Mouse (Mus musculus): ENCODE data around the gene Ntm. TPM values are rescaled to one million over a fixed set of nuclear protein-coding genes. Genes with fewer than 3 reads are reported as not detected.

Gene Ntm
- polyA plus RNA-seq, 1 experiment from 2014 or later: 30.6 TPM

- Histone ChIP-seq H3K4me3 (ENCODE audit: low read depth, low read length) (no peak overlapping the region), H3K9me3 (ENCODE audit: control insufficient read depth, low read length) (no peaks in the 10 kb centered on the region), H3K27ac (ENCODE audit: low read depth, low read length) (no peak overlapping the region), H3K36me3 (ENCODE audit: control insufficient read depth, insufficient read depth, low read length) (no peaks in the 10 kb centered on the region), H3K4me1 (replicated peaks; ENCODE audit: control insufficient read depth, insufficient read depth, low read length) (0 out of 2 replicates have a peak, but pooled peaks cover 3% of the 10 kb centered on the region), H3K4me2 (replicated peaks; ENCODE audit: low read depth, low read length) (no peak overlapping the region), H3K9ac (ENCODE audit: low read depth, low read length) (no peak overlapping the region), H3K27me3 (ENCODE audit: control insufficient read depth, insufficient read depth, low read length) (no peaks in the 10 kb centered on the region; the same call in 1 of the 2 replicates)
- 90% methylated on average over 2 of the region's 2 CpGs for WGBS
- no peak for ATAC-seq (ENCODE audit: low FRiP score)
- no peak for DNase-seq (ENCODE audit: low spot score)
Observed at GRCm38 (mm10) chr9:29406973-29407372, 556.0 kb downstream of the Ntm start.

GRCm38 (mm10) chr9:29406046-29406445 is 556.9 kb downstream of the Ntm start:
- H3K4me1 ChIP-seq (replicated peaks; ENCODE audit: control insufficient read depth, insufficient read depth, low read length): 0 out of 2 replicates have a peak, but pooled peaks cover under 1% of the 10 kb centered on the region
- H3K27me3 ChIP-seq (ENCODE audit: control insufficient read depth, insufficient read depth, low read length): no peaks in the 10 kb centered on the region; the same call in 1 of the 2 replicates
- DNase-seq (ENCODE audit: low spot score) (no peak), ATAC-seq (ENCODE audit: low FRiP score) (no peak)
- H3K36me3 ChIP-seq (ENCODE audit: control insufficient read depth, insufficient read depth, low read length): no peaks in the 10 kb centered on the region
- WGBS: 92% methylated on average over 1 of the region's 1 CpGs
- no peaks in the 10 kb centered on the region for H3K9me3 ChIP-seq (ENCODE audit: control insufficient read depth, low read length)
- no peak overlapping the region for H3K9ac ChIP-seq (ENCODE audit: low read depth, low read length)
- H3K4me3 ChIP-seq (ENCODE audit: low read depth, low read length): no peak overlapping the region
- H3K27ac ChIP-seq (ENCODE audit: low read depth, low read length): no peak overlapping the region
- no peak overlapping the region for H3K4me2 ChIP-seq (replicated peaks; ENCODE audit: low read depth, low read length)

GRCm38 (mm10) chr9:29400151-29400550 is 562.8 kb downstream of the Ntm start:
- no peak for DNase-seq (ENCODE audit: low spot score)
- H3K4me3 ChIP-seq (ENCODE audit: low read depth, low read length): no peak overlapping the region
- H3K4me1 ChIP-seq (replicated peaks; ENCODE audit: control insufficient read depth, insufficient read depth, low read length): no peaks in the 10 kb centered on the region
- no peaks in the 10 kb centered on the region for H3K27me3 ChIP-seq (ENCODE audit: control insufficient read depth, insufficient read depth, low read length)
- 86% methylated on average over 8 of the region's 8 CpGs for WGBS
- no peak for ATAC-seq (ENCODE audit: low FRiP score)
- no peak overlapping the region for H3K9ac ChIP-seq (ENCODE audit: low read depth, low read length)
- no peaks in the 10 kb centered on the region for H3K9me3 ChIP-seq (ENCODE audit: control insufficient read depth, low read length)
- no peak overlapping the region for H3K4me2 ChIP-seq (replicated peaks; ENCODE audit: low read depth, low read length)
- no peaks in the 10 kb centered on the region for H3K36me3 ChIP-seq (ENCODE audit: control insufficient read depth, insufficient read depth, low read length)
- H3K27ac ChIP-seq (ENCODE audit: low read depth, low read length): no peak overlapping the region

GRCm38 (mm10) chr9:29396101-29396500 is 566.8 kb downstream of the Ntm start:
- WGBS: 88% methylated on average over 5 of the region's 5 CpGs
- ATAC-seq (ENCODE audit: low FRiP score): no peak
- no peak for DNase-seq (ENCODE audit: low spot score)
- no peak overlapping the region for H3K27ac ChIP-seq (ENCODE audit: low read depth, low read length)
- H3K27me3 ChIP-seq (ENCODE audit: control insufficient read depth, insufficient read depth, low read length): no peaks in the 10 kb centered on the region
- no peaks in the 10 kb centered on the region for H3K9me3 ChIP-seq (ENCODE audit: control insufficient read depth, low read length)
- H3K4me2 ChIP-seq (replicated peaks; ENCODE audit: low read depth, low read length): no peak overlapping the region
- H3K9ac ChIP-seq (ENCODE audit: low read depth, low read length): no peak overlapping the region
- no peak overlapping the region for H3K4me3 ChIP-seq (ENCODE audit: low read depth, low read length)
- H3K4me1 ChIP-seq (replicated peaks; ENCODE audit: control insufficient read depth, insufficient read depth, low read length): no peaks in the 10 kb centered on the region
- no peaks in the 10 kb centered on the region for H3K36me3 ChIP-seq (ENCODE audit: control insufficient read depth, insufficient read depth, low read length)

GRCm38 (mm10) chr9:29393136-29393535 is 569.8 kb downstream of the Ntm start:
- Histone ChIP-seq H3K9me3 (ENCODE audit: control insufficient read depth, low read length) (no peaks in the 10 kb centered on the region), H3K4me3 (ENCODE audit: low read depth, low read length) (no peak overlapping the region), H3K36me3 (ENCODE audit: control insufficient read depth, insufficient read depth, low read length) (no peaks in the 10 kb centered on the region), H3K4me1 (replicated peaks; ENCODE audit: control insufficient read depth, insufficient read depth, low read length) (no peaks in the 10 kb centered on the region), H3K9ac (ENCODE audit: low read depth, low read length) (no peak overlapping the region), H3K27me3 (ENCODE audit: control insufficient read depth, insufficient read depth, low read length) (no peaks in the 10 kb centered on the region), H3K4me2 (replicated peaks; ENCODE audit: low read depth, low read length) (no peak overlapping the region), H3K27ac (ENCODE audit: low read depth, low read length) (no peak overlapping the region)
- ATAC-seq (ENCODE audit: low FRiP score) (no peak), DNase-seq (ENCODE audit: low spot score) (no peak)
- WGBS: 95% methylated on average over 4 of the region's 4 CpGs

- H3K4me2 ChIP-seq (replicated peaks; ENCODE audit: low read depth, low read length): no peak overlapping the region
- DNase-seq (ENCODE audit: low spot score) (no peak), ATAC-seq (ENCODE audit: low FRiP score) (no peak)
- no peaks in the 10 kb centered on the region for H3K9me3 ChIP-seq (ENCODE audit: control insufficient read depth, low read length)
- no peak overlapping the region for H3K4me3 ChIP-seq (ENCODE audit: low read depth, low read length)
- WGBS: 83% methylated on average over 11 of the region's 11 CpGs
- H3K9ac ChIP-seq (ENCODE audit: low read depth, low read length): no peak overlapping the region
- no peaks in the 10 kb centered on the region for H3K27me3 ChIP-seq (ENCODE audit: control insufficient read depth, insufficient read depth, low read length)
- H3K36me3 ChIP-seq (ENCODE audit: control insufficient read depth, insufficient read depth, low read length): no peaks in the 10 kb centered on the region
- no peak overlapping the region for H3K27ac ChIP-seq (ENCODE audit: low read depth, low read length)
- no peaks in the 10 kb centered on the region for H3K4me1 ChIP-seq (replicated peaks; ENCODE audit: control insufficient read depth, insufficient read depth, low read length)
Observed at GRCm38 (mm10) chr9:29390796-29391517, 572.0 kb downstream of the Ntm start.

- no peaks in the 10 kb centered on the region for H3K4me1 ChIP-seq (replicated peaks; ENCODE audit: control insufficient read depth, insufficient read depth, low read length)
- no peak overlapping the region for H3K4me2 ChIP-seq (replicated peaks; ENCODE audit: low read depth, low read length)
- no peaks in the 10 kb centered on the region for H3K9me3 ChIP-seq (ENCODE audit: control insufficient read depth, low read length)
- WGBS: 80% methylated on average over 7 of the region's 7 CpGs
- H3K36me3 ChIP-seq (ENCODE audit: control insufficient read depth, insufficient read depth, low read length): no peaks in the 10 kb centered on the region
- H3K27ac ChIP-seq (ENCODE audit: low read depth, low read length): no peak overlapping the region
- ATAC-seq (ENCODE audit: low FRiP score) (no peak), DNase-seq (ENCODE audit: low spot score) (no peak)
- H3K4me3 ChIP-seq (ENCODE audit: low read depth, low read length): no peak overlapping the region
- no peak overlapping the region for H3K9ac ChIP-seq (ENCODE audit: low read depth, low read length)
- H3K27me3 ChIP-seq (ENCODE audit: control insufficient read depth, insufficient read depth, low read length): no peaks in the 10 kb centered on the region
Observed at GRCm38 (mm10) chr9:29389224-29389623, 573.7 kb downstream of the Ntm start.

GRCm38 (mm10) chr9:29387136-29387535 is 575.8 kb downstream of the Ntm start:
- Histone ChIP-seq H3K4me2 (replicated peaks; ENCODE audit: low read depth, low read length) (no peak overlapping the region), H3K9me3 (ENCODE audit: control insufficient read depth, low read length) (no peaks in the 10 kb centered on the region), H3K27me3 (ENCODE audit: control insufficient read depth, insufficient read depth, low read length) (no peaks in the 10 kb centered on the region), H3K4me3 (ENCODE audit: low read depth, low read length) (no peak overlapping the region), H3K9ac (ENCODE audit: low read depth, low read length) (no peak overlapping the region), H3K4me1 (replicated peaks; ENCODE audit: control insufficient read depth, insufficient read depth, low read length) (no peaks in the 10 kb centered on the region), H3K36me3 (ENCODE audit: control insufficient read depth, insufficient read depth, low read length) (no peaks in the 10 kb centered on the region), H3K27ac (ENCODE audit: low read depth, low read length) (no peak overlapping the region)
- DNase-seq (ENCODE audit: low spot score) (no peak), ATAC-seq (ENCODE audit: low FRiP score) (no peak)
- 88% methylated on average over 4 of the region's 4 CpGs for WGBS

Measured in hindbrain, embryonic 11.5 days (tissue).